Mouse (Mus musculus) myocyte (in vitro differentiated cells): ENCODE results near the gene D7Ertd443e.

Experiments
- POLR2A ChIP-seq: IDR thresholded peaks from one replicate; pipeline ENCODE4 v1.6.1; 2011; ENCODE audit warnings: low read depth, mild to moderate bottlenecking, control low read depth, moderate library complexity; ENCODE audit not compliant: insufficient read length
- REST ChIP-seq: IDR thresholded peaks from one replicate; pipeline ENCODE4 v1.6.1; 2011; ENCODE audit warnings: mild to moderate bottlenecking, control low read depth, moderate library complexity; ENCODE audit not compliant: insufficient read depth, insufficient read length
- TCF3 ChIP-seq: IDR thresholded peaks from one replicate; pipeline ENCODE4 v1.6.1; 2011; ENCODE audit warnings: low read depth, control low read depth; ENCODE audit not compliant: insufficient read length
- USF1 ChIP-seq: IDR thresholded peaks from one replicate; pipeline ENCODE4 v1.6.1; 2011; ENCODE audit warnings: low read depth, mild to moderate bottlenecking, control low read depth, moderate library complexity

DNA sequence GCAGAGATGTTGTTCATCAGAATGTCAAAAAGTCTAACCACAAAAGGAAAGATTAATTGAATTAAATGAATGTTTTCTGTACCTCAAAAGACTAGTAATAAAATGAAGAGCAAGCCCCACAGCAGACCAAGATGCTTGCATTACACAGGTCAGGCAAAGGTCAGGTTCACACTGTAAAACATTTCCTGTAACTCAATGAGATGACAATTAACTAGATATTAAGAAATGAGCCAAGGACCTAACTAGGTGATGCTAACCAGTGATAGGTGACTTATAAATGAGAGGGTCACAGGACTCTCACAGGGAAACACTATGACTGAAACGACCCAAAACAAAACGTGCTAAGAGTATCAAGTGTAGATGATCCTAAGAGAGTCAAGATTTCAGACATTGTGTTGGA is 43.2 kb upstream of the D7Ertd443e start:
- TF ChIP-seq TCF3: no peak
- no peak for TF ChIP-seq POLR2A
- no peak for TF ChIP-seq REST
- TF ChIP-seq USF1: no peak
